Mouse (Mus musculus) c-Kit-negative CD71-positive TER-119-positive erythroid progenitor cells, embryonic 14.5 days (primary cell): ENCODE results near the gene Col6a5.

Experiments
- DNase-seq: peaks from one replicate; pipeline ENCODE4 v3.0.0-alpha.2; 2013; ENCODE audit warnings: low read depth, low spot score

The Col6a5 gene

DNA sequence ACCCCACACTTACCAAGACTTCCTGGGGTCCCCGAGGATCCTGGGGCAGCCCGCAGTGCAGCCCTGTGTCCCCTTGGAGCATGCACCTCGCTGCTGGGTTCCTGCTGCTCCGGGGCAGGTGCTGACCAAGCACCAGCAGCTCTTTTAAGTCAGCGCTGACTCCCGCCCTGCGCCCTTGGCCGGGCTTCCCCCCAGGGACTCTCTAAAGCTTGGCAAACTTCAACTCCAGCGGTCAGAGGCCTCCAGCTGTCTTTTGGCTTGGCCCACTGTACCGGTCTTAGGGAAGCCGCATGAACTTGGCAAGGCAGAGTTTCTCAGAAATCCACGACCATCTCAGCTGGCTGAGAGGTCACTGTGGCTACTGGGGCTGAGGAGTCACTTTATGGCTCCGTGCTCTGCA, at the start of gene Col6a5:
Gene Col6a5 (minus strand): TSS at position 111 of the 400 bp plus-strand sequence.
- DNase-seq = no peak

GRCm38 (mm10) chr9:105997955-105998354, 37.5 kb upstream of the Col6a5 start:
- DNase-seq = no peak

- no peak for DNase-seq
These were observed 32.0 kb upstream of the Col6a5 start for GRCm38 (mm10) chr9:105992425-105992824.

DNA sequence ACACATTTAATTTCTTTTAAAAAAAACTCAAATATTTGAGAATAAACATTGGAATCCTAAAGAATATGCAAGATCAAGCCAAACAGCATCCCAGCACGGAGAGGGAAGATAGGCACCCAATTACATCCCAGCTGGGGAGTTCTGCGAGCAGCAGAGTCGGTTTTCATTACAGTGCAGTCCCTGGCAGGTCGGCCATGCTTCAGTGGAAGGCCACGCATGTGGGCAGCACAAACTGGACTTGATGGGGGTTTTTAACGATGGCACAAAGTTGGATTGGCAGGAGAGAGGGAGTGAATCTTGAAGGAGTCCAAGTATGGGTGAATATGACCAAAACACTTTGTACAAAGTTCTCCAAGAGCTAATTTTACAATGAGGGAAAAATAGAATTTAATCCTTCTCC, 29.7 kb upstream of the Col6a5 start:
- DNase-seq = no peak

- DNase-seq = no peak
These were observed 29.0 kb upstream of the Col6a5 start for GRCm38 (mm10) chr9:105989468-105989867.

- DNase-seq = no peak
These were observed 27.7 kb upstream of the Col6a5 start for GRCm38 (mm10) chr9:105988096-105988495.

GRCm38 (mm10) chr9:105984931-105985519, 24.6 kb upstream of the Col6a5 start:
- DNase-seq = no peak

- DNase-seq = no peak
These were observed 18.0 kb upstream of the Col6a5 start for GRCm38 (mm10) chr9:105978479-105978878.

DNA sequence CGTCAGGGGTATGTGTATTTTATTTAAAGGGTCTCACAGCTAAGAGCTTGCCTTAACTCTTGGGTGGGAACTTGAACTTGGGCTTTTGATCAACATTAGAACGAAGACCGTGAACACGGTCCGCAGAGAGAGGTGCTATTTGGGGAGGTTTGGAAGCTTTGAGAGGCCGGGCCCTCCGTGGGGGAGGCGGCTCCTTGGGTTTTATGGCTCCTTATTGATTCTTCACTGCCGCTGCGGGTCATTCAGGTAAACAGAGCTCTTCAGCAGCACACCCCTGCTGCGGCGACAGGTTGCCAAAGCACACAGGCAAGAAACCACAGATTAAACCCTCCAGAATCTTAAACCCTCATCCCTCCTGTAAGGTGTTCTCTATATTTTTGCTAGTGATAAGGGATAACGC, 16.4 kb upstream of the Col6a5 start:
- no peak for DNase-seq

DNA sequence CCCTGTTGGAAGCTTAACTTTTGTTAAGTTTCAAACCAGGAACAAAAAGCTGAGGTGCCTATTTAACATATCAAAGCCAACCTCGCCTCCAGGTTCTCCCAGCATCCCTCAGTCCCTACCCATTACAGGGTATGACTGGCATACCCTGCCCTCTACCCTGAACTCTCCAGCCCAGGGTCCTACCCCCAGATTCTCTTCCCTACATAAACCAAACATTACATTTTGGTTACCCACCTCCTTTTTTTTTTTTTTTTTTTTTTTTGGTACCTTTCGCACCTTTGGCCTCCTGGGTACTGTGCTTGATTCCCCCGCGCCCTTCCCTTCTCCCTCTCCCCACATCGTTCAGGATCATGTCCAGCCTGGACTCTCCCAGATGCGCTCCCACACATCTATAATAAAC, 15.9 kb upstream of the Col6a5 start:
- DNase-seq = no peak

DNA sequence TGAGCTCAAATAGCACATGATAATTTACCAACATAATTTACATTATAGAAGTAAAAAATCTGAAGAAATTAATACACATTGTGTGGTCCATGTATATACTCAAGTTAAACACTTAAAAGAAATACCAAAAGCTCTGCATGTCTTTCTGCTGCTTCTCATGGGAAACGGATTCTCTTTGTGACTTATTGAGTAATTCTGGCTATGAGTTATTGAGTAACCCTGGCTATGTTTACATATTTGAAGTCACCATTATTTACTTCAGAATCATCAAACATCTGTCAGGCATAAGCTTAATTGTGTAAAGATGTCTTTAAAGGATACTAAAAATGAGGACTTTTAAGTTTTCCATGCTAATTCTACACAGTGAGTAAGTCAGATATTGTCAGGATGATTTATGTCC, 13.3 kb upstream of the Col6a5 start:
- no peak for DNase-seq

GRCm38 (mm10) chr9:105972031-105972430, 11.6 kb upstream of the Col6a5 start:
- no peak for DNase-seq

DNA sequence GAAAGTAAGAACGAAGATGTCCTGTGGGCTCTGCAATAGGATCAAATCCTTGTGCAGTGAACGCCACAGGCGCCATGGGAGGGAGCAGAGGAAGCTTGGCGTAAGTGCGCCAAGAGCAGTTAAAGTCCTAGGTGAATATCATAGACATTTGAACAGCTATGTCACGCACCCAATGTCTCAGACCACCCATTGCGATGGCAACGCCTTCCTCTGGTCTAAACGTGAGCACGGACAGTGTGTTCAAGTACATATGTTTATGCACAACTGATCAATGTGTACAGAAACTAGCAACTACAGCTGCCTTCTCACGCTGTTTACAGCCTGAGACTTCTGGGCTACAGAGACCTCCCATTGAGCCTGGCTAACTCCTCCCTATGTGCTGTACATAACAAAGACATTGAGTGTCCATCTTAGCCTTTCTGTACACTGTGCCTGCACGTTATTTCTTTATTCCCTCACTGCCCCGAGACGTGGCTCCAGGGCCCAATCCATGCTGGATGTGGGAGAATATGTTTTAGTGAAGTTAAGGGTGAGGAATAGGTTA, 11.0 kb upstream of the Col6a5 start:
- DNase-seq = no peak

DNA sequence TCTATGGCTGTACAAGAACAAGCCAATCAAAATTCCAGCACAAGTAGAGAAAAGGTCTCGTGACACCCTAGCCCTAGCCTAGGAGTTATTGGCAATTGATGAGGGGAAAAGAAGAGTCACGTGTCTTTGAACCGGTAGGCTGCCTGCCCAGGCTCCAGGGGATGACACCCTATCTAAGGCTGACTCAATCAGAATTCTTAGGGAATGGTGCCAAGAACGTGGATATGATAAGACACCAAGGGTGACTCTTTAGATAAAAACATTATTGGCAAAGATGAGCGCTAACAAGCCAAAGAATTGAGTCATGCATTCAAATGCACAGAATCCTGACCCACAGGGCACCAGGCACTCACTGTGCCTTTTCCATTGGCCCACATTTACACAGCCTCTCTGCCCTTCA, 10.5 kb upstream of the Col6a5 start:
- no peak for DNase-seq

GRCm38 (mm10) chr9:105967976-105968375, 7.5 kb upstream of the Col6a5 start:
- no peak for DNase-seq

DNA sequence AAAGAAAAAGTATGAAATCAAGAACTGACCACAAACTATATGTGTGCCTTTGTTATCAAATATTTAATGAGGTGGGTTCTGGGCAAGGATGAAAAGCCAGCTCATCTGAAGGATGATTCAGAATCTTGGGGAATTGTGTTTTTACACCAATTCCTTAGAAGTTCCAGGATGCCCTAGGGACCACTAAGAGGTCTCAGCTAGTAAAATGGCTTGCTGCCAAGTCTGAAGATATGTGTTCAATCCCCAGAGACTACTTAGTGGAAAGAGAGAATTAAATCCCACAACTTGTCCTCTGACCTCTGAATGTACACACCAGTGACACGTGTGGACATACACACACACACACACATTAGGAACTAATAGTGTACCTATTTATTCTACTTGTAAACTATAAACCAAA, 1.3 kb downstream of the Col6a5 start:
- no peak for DNase-seq

- no peak for DNase-seq
These were observed 10.7 kb downstream of the Col6a5 start for GRCm38 (mm10) chr9:105949755-105950154.

DNA sequence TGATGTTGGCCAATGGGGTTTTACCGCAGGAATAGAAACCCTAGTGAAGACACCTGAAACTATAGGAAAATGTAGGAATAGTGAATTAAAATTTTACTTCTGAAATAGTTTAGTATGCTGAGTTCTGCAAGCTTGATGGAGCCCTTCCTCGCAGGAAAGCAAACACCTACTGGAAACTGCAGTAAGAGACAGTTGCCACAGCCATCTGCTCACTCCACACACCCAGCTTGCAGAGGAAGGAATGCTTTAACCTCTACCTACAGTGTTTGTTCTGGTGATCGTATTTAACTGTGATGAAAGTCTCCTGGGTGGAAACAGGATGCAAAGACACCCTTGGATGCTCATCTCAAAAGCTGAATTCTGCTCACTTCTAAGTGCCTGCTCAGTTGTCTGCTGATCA, 12.9 kb downstream of the Col6a5 start:
- DNase-seq = no peak

GRCm38 (mm10) chr9:105933816-105934215, 26.6 kb downstream of the Col6a5 start:
- DNase-seq = no peak

GRCm38 (mm10) chr9:105929287-105929686, 31.2 kb downstream of the Col6a5 start:
- DNase-seq = no peak

DNA sequence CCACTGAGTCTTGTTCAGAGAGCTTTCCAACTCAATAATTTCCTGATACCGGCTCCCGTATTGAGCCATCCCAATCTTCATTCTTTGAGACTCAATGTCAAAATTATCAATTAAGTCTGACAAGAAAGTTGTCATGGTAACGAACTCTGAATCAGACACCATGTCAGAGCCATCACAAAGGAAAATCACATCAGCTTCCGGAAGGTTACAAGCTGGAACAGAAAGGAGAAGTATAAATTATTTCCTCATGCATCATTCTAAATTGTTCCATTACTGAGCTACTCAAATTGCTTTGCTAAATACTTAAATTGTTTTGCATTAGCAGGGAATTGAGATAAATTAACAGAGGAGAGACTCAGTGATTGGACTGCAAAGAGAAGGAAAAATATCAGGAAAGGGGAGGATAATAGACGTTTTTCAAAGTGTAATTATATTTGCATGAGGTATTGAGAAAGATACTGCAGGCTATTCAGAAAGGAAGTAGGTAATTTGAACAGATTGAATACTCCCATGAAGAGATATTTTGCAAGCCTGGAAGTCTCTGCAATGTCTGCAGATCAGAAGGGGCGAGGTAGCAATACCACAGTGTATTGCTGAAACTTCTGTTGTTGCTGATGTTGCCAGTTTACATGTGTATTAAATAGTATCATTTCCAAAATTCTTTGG, 31.9 kb downstream of the Col6a5 start:
- no peak for DNase-seq

DNA sequence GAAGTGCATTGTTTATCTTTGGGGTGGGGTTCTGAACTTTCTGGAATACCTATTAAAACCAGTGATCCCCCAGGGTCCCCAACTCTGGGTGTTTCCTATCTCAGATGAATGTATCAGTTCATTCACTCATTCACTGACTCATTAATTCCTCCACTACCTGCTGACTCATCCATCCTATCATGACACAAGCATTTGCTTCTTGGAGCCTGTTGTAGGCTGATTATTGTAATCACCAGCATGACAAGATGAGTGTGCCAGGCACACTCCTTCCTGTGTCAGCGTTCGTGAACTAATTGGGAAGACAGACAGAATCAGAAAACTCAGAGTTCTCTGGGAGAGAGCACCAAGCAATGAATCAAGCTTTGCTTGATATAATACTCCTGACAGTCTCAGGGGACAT, 36.8 kb downstream of the Col6a5 start:
- no peak for DNase-seq

- no peak for DNase-seq
These were observed 45.3 kb downstream of the Col6a5 start for GRCm38 (mm10) chr9:105915186-105915585.
